Mouse (Mus musculus): ENCODE results near the gene Cisd3. TPM values are rescaled to one million over a fixed set of nuclear protein-coding genes. Genes with fewer than 3 reads are reported as not detected.
"Not testable (repeated sequence)": the region's sequence is repeated elsewhere in the genome, so short reads cannot be mapped to it uniquely, and the experiment has no call there.

The Cisd3 gene
- total RNA-seq, 1 experiment, result 49.9 TPM

DNA sequence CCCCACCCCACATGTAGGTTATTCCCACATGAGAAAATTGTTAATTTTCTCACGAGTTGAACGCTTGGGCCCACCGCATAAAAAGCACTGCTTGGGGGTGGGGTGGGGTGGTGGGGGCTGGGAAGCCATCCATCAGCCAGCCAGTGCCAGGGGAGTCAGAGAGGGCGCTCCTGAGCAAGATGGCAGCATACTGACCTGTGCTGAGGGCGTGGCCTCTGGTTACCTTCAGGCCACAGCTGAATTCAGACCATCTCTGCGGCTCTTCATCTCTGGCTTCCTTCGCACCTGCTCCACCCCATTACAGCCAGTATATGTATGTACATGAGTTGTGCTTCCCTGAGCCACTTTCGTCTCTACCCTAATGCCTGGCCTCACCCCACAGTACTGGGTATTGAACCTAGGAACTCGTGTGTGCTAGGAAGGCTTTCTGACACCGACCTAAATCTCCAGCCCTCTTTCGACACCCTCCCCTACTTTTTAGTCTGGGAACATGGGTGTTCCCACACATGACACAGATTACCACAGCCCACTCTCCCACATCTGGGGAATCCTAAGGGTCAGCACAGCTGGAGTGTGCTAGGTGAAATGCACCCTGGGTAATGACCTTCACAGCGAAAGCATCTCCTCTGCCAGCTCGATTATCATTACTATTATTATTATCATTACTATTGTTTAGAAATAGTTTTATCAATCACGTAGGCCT, 29.2 kb upstream of the Cisd3 start:
- no peak for DNase-seq (ENCODE audit: low read depth, low spot score)
- peak overlapping the region; percentile 76 for H3K27ac ChIP-seq (ENCODE audit: insufficient read depth, low read depth, low read length, poor library complexity, severe bottlenecking)
- H3K4me1 ChIP-seq (ENCODE audit: control insufficient read depth in 2 of 2, insufficient read depth in 2 of 2, low read length in 2 of 2, poor library complexity in 1 of 2), result peaks cover 12 to 19% of the 10 kb centered on the region in 2 experiments
- TF ChIP-seq MAFK (IDR thresholded peaks at IDR 0.05; ENCODE audit: insufficient read depth, low read depth, low read length) (no peak), ZC3H11A (IDR thresholded peaks at IDR 0.05; ENCODE audit: borderline replicate concordance, low read depth, low read length) (no peak), CHD2 (IDR thresholded peaks at IDR 0.05; ENCODE audit: low read depth, low read length) (no peak), ZNF384 (IDR thresholded peaks at IDR 0.05; ENCODE audit: low read depth, low read length) (no peak), HCFC1 (IDR thresholded peaks at IDR 0.05; ENCODE audit: borderline replicate concordance, insufficient read depth, low read length) (no peak)
- H3K4me3 ChIP-seq (ENCODE audit: insufficient read depth in 1 of 2, low read depth in 1 of 2, low read length in 2 of 2, poor library complexity in 1 of 2, severe bottlenecking in 1 of 2), result peak overlapping the region in 1 of 2 experiments; percentile 32; a peak in 2 of 4 replicates
- H3K9me3 ChIP-seq (ENCODE audit: control insufficient read depth, insufficient read depth, low read depth, low read length), result no peaks in the 10 kb centered on the region
- peaks cover 3% of the 10 kb centered on the region; the same call in 1 of the 2 replicates for H3K36me3 ChIP-seq (ENCODE audit: control insufficient read depth, insufficient read depth, low read length, poor library complexity, severe bottlenecking)
- H3K9ac ChIP-seq (ENCODE audit: insufficient read depth, low read depth, low read length, poor library complexity, severe bottlenecking), result peak overlapping the region; percentile 7; the same call in 1 of the 2 replicates
- in situ Hi-C loops (cut with MboI; ENCODE audit: low sequenced_read_pairs in 2 of 2, unreplicated experiment in 2 of 2), result no loop called here

DNA sequence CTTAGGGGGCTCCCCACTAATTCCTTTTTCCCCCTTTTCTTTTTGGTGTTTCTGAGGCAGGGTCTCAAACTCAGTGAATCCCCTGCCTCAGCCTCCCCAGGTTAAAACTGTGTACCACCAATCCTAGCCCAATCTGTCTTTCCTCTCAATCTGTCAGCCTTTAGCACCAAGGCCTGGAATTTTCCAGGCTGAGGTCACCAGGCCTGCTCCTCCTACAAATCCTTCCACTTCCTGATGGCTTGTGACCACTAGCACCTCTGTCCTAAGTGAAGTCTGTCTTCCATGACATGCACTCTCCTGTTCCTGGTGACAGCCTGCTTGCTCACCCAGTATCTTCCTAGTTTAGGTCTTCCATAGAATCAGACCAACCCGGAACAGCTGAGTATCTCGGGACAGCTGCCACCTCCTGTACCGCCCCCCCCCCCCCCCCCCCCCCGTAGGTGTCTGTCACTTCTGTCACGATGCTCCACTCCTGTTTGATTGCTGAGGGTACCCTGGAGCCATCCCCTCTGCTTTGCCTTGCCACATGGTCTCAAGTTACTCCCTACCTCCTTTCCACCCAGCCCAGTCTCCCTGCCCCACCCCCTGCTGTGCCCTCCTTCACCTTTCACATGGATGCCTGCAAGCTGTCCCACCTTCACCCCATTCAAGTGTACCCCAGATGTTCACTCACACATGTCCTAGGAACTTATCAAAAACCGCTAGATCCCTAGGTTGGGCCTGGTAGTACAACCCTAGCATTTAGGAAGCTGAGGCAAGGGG, 28.3 kb upstream of the Cisd3 start:
- in situ Hi-C loops (cut with MboI; ENCODE audit: low sequenced_read_pairs in 2 of 2, unreplicated experiment in 2 of 2), result no loop called here
- H3K27ac ChIP-seq (ENCODE audit: insufficient read depth, low read depth, low read length, poor library complexity, severe bottlenecking), result peak overlapping the region; percentile 100
- TF ChIP-seq HCFC1 (IDR thresholded peaks at IDR 0.05; ENCODE audit: borderline replicate concordance, insufficient read depth, low read length) (no peak), MAFK (IDR thresholded peaks at IDR 0.05; ENCODE audit: insufficient read depth, low read depth, low read length) (no peak), CHD2 (IDR thresholded peaks at IDR 0.05; ENCODE audit: low read depth, low read length) (no peak), ZNF384 (IDR thresholded peaks at IDR 0.05; ENCODE audit: low read depth, low read length) (no peak), ZC3H11A (IDR thresholded peaks at IDR 0.05; ENCODE audit: borderline replicate concordance, low read depth, low read length) (no peak)
- DNase-seq (ENCODE audit: low read depth, low spot score), result no peak
- H3K4me1 ChIP-seq (ENCODE audit: control insufficient read depth in 2 of 2, insufficient read depth in 2 of 2, low read length in 2 of 2, poor library complexity in 1 of 2), result peaks cover 12 to 17% of the 10 kb centered on the region in 2 experiments
- peak overlapping the region; percentile 98; the same call in 1 of the 2 replicates for H3K9ac ChIP-seq (ENCODE audit: insufficient read depth, low read depth, low read length, poor library complexity, severe bottlenecking)
- peak overlapping the region; percentile 17 to 96; a peak in 3 of 4 replicates for H3K4me3 ChIP-seq (ENCODE audit: insufficient read depth in 1 of 2, low read depth in 1 of 2, low read length in 2 of 2, poor library complexity in 1 of 2, severe bottlenecking in 1 of 2)
- no peaks in the 10 kb centered on the region for H3K9me3 ChIP-seq (ENCODE audit: control insufficient read depth, insufficient read depth, low read depth, low read length)
- H3K36me3 ChIP-seq (ENCODE audit: control insufficient read depth, insufficient read depth, low read length, poor library complexity, severe bottlenecking), result peaks cover 3% of the 10 kb centered on the region; the same call in 1 of the 2 replicates

- H3K9me3 ChIP-seq (ENCODE audit: control insufficient read depth, insufficient read depth, low read depth, low read length); H3K36me3 ChIP-seq (ENCODE audit: control insufficient read depth, insufficient read depth, low read length, poor library complexity, severe bottlenecking); in situ Hi-C loops (cut with MboI; ENCODE audit: low sequenced_read_pairs in 2 of 2, unreplicated experiment in 2 of 2); DNase-seq (ENCODE audit: low read depth, low spot score): not testable (repeated sequence)
- H3K4me1 ChIP-seq (ENCODE audit: control insufficient read depth in 2 of 2, insufficient read depth in 2 of 2, low read length in 2 of 2, poor library complexity in 1 of 2), result peaks cover 12 to 17% of the 10 kb centered on the region in 2 experiments
- TF ChIP-seq ZNF384 (IDR thresholded peaks at IDR 0.05; ENCODE audit: low read depth, low read length), result peak; percentile 71; the same call in 1 of the 2 replicates
- peak overlapping the region; percentile 98; the same call in 1 of the 2 replicates for H3K9ac ChIP-seq (ENCODE audit: insufficient read depth, low read depth, low read length, poor library complexity, severe bottlenecking)
- peak overlapping the region; percentile 100; the same call in 1 of the 2 replicates for H3K27ac ChIP-seq (ENCODE audit: insufficient read depth, low read depth, low read length, poor library complexity, severe bottlenecking)
- peak overlapping the region; percentile 17 to 96 for H3K4me3 ChIP-seq (ENCODE audit: insufficient read depth in 1 of 2, low read depth in 1 of 2, low read length in 2 of 2, poor library complexity in 1 of 2, severe bottlenecking in 1 of 2)
Measured at GRCm38 (mm10) chr11:97657967-97658366, 27.7 kb upstream of the Cisd3 start.

- Histone ChIP-seq H3K4me3 (ENCODE audit: insufficient read depth in 1 of 2, low read depth in 1 of 2, low read length in 2 of 2, poor library complexity in 1 of 2, severe bottlenecking in 1 of 2) (peak overlapping the region; percentile 89 to 96), H3K4me1 (ENCODE audit: control insufficient read depth in 2 of 2, insufficient read depth in 2 of 2, low read length in 2 of 2, poor library complexity in 1 of 2) (peaks cover 12 to 16% of the 10 kb centered on the region in 2 experiments), H3K9me3 (ENCODE audit: control insufficient read depth, insufficient read depth, low read depth, low read length) (no peaks in the 10 kb centered on the region), H3K27ac (ENCODE audit: insufficient read depth, low read depth, low read length, poor library complexity, severe bottlenecking) (peak overlapping the region; percentile 100; the same call in 1 of the 2 replicates), H3K9ac (ENCODE audit: insufficient read depth, low read depth, low read length, poor library complexity, severe bottlenecking) (peak overlapping the region; percentile 98), H3K36me3 (ENCODE audit: control insufficient read depth, insufficient read depth, low read length, poor library complexity, severe bottlenecking) (peaks cover 3% of the 10 kb centered on the region; the same call in 1 of the 2 replicates)
- in situ Hi-C loops (cut with MboI; ENCODE audit: low sequenced_read_pairs in 2 of 2, unreplicated experiment in 2 of 2), result no loop called here
- no peak for DNase-seq (ENCODE audit: low read depth, low spot score)
- TF ChIP-seq MAFK (IDR thresholded peaks at IDR 0.05; ENCODE audit: insufficient read depth, low read depth, low read length) (no peak), ZNF384 (IDR thresholded peaks at IDR 0.05; ENCODE audit: low read depth, low read length) (no peak), CHD2 (IDR thresholded peaks at IDR 0.05; ENCODE audit: low read depth, low read length) (no peak), ZC3H11A (IDR thresholded peaks at IDR 0.05; ENCODE audit: borderline replicate concordance, low read depth, low read length) (no peak), HCFC1 (IDR thresholded peaks at IDR 0.05; ENCODE audit: borderline replicate concordance, insufficient read depth, low read length) (no peak)
Measured at GRCm38 (mm10) chr11:97658751-97659266, 26.8 kb upstream of the Cisd3 start.

Measured in ES-E14 (cell line).